Mouse (Mus musculus): ENCODE measurements around the gene Agr2.

Agr2 gene

GRCm38 (mm10) chr12:35992711-35993110 lies at the start of gene Agr2:
Gene Agr2, plus strand, starts transcription at chr12:35992907.
- DNase-seq (ENCODE audit: low read depth, low spot score) = no peak

GRCm38 (mm10) chr12:35951757-35952156 lies 41.0 kb upstream of the Agr2 start:
- no peak for DNase-seq (ENCODE audit: low read depth, low spot score)

GRCm38 (mm10) chr12:35957235-35957634 lies 35.5 kb upstream of the Agr2 start:
- DNase-seq (ENCODE audit: low read depth, low spot score) = no peak

GRCm38 (mm10) chr12:35966098-35966767 lies 26.5 kb upstream of the Agr2 start:
- DNase-seq (ENCODE audit: low read depth, low spot score) = no peak

GRCm38 (mm10) chr12:35966768-35967141 lies 26.0 kb upstream of the Agr2 start:
- DNase-seq (ENCODE audit: low read depth, low spot score) = no peak

GRCm38 (mm10) chr12:35975898-35976297 lies 16.8 kb upstream of the Agr2 start:
- DNase-seq (ENCODE audit: low read depth, low spot score) = no peak

GRCm38 (mm10) chr12:35977633-35978246 lies 15.0 kb upstream of the Agr2 start:
- no peak for DNase-seq (ENCODE audit: low read depth, low spot score)

- DNase-seq (ENCODE audit: low read depth, low spot score) = no peak
Measured at GRCm38 (mm10) chr12:35979625-35980024, 13.1 kb upstream of the Agr2 start.

GRCm38 (mm10) chr12:35981732-35982360 lies 10.9 kb upstream of the Agr2 start:
- peak; percentile 58 for DNase-seq (ENCODE audit: low read depth, low spot score)

GRCm38 (mm10) chr12:35983472-35983871 lies 9.2 kb upstream of the Agr2 start:
- DNase-seq (ENCODE audit: low read depth, low spot score) = no peak

GRCm38 (mm10) chr12:35984743-35985142 lies 8.0 kb upstream of the Agr2 start:
- DNase-seq (ENCODE audit: low read depth, low spot score) = no peak

GRCm38 (mm10) chr12:35993583-35993982 lies 876 bp downstream of the Agr2 start:
- DNase-seq (ENCODE audit: low read depth, low spot score) = no peak

- peak; percentile 37 for DNase-seq (ENCODE audit: low read depth, low spot score)
Measured at GRCm38 (mm10) chr12:35994098-35994497, 1.4 kb downstream of the Agr2 start.

GRCm38 (mm10) chr12:35995799-35996198 lies 3.1 kb downstream of the Agr2 start:
- peak; percentile 75 for DNase-seq (ENCODE audit: low read depth, low spot score)

GRCm38 (mm10) chr12:36004714-36005113 lies 12.0 kb downstream of the Agr2 start:
- no peak for DNase-seq (ENCODE audit: low read depth, low spot score)

GRCm38 (mm10) chr12:36007581-36007980 lies 14.9 kb downstream of the Agr2 start:
- DNase-seq (ENCODE audit: low read depth, low spot score) = no peak

- DNase-seq (ENCODE audit: low read depth, low spot score) = no peak
Measured at GRCm38 (mm10) chr12:36008364-36009047, 15.8 kb downstream of the Agr2 start.

- no peak for DNase-seq (ENCODE audit: low read depth, low spot score)
Measured at GRCm38 (mm10) chr12:36013216-36013910, 20.7 kb downstream of the Agr2 start.

- no peak for DNase-seq (ENCODE audit: low read depth, low spot score)
Measured at GRCm38 (mm10) chr12:36017791-36018190, 25.1 kb downstream of the Agr2 start.

- DNase-seq (ENCODE audit: low read depth, low spot score) = no peak
Measured at GRCm38 (mm10) chr12:36019572-36019971, 26.9 kb downstream of the Agr2 start.

GRCm38 (mm10) chr12:36020081-36020480 lies 27.4 kb downstream of the Agr2 start:
- no peak for DNase-seq (ENCODE audit: low read depth, low spot score)

- no peak for DNase-seq (ENCODE audit: low read depth, low spot score)
Measured at GRCm38 (mm10) chr12:36020710-36021109, 28.0 kb downstream of the Agr2 start.
